Mouse (Mus musculus): ENCODE measurements at regions not wholly inside any gene's neighbourhood (a gene's known extent, or its start where the extent isn't known, plus 50 kb on each side); places are given as distances from the start of the nearest gene placed in this dataset.

DNA sequence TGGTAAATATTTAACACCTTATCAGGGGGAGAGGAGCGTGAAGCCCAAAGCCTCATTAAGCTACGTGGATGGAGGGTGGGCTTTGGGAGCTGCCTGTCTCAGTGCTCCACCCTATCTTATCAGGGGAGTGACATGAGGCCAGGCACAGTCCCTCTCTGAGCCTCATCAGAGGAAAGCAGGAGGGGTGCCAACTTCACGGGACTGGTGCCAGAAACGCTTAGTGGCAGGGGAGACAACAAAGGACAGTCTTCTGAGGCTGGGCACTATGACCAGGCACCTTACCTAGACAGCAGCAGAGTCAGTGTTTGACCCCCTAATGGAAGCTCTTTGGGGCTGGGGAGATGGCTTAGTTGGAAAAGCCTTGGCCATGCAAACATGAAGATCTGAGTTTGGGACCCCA lies 49.9 kb upstream of the 3110018I06Rik start:
- no peak overlapping the region for H3K9ac ChIP-seq (ENCODE audit: low read length)
- ATAC-seq (ENCODE audit: low read depth), result no peak
- no peak overlapping the region for H3K4me3 ChIP-seq (ENCODE audit: low read length)
- WGBS, result 50% methylated on average over 4 of the region's 4 CpGs
- no peaks in the 10 kb centered on the region for H3K9me3 ChIP-seq (ENCODE audit: control insufficient read depth, low read length)
- H3K36me3 ChIP-seq (ENCODE audit: control insufficient read depth, insufficient read depth, low read length), result no peaks in the 10 kb centered on the region
- H3K4me1 ChIP-seq (replicated peaks; ENCODE audit: control insufficient read depth, insufficient read depth, low read length), result no peaks in the 10 kb centered on the region
- no peaks in the 10 kb centered on the region for H3K27me3 ChIP-seq (ENCODE audit: control insufficient read depth, insufficient read depth, low read depth, low read length)
- no peak overlapping the region for H3K4me2 ChIP-seq (ENCODE audit: low read depth, low read length)
- no peak overlapping the region for H3K27ac ChIP-seq (ENCODE audit: low read length)

Data from lung, embryonic 16.5 days (tissue).